Mouse (Mus musculus) lung, postnatal 0 days (tissue): ENCODE results near the gene Arl4c.

Experiments
- CTCF ChIP-seq: IDR thresholded peaks from 2 replicates; pipeline ENCODE4 v1.5.1; 2016; ENCODE audit warnings: antibody characterized with exemption, mild to moderate bottlenecking
- EP300 ChIP-seq: IDR thresholded peaks from 2 replicates; pipeline ENCODE4 v1.6.1; 2016; ENCODE audit warnings: antibody characterized with exemption, mild to moderate bottlenecking, control low read depth

DNA sequence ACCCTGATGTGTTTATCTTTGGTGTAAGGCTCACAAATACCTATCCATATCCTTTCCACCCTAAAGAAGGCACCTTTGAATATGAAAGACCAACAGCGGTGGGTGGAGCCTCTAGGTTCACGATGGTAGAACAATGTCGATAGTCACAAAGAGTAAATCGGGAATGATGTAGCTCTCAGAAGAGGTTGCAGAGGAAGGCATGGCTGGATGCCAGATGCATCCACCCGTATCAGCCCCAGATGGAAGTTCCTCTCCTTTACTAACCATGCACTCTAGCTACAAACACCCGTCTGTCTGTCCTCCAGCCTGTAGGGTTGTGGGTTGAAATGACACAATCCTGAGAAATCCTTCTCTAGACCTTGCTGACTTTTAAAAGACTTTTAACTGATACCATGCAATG lies 10.0 kb upstream of the Arl4c start:
- TF ChIP-seq CTCF (no peak), EP300 (no peak)
